Mouse (Mus musculus): ENCODE data around the gene Stk11. TPM values are rescaled to one million over a fixed set of nuclear protein-coding genes. Genes with fewer than 3 reads are reported as not detected.

Stk11 gene
- total RNA-seq, 2 experiments from 2014 or later, result 98.7 to 99.9 TPM

DNA sequence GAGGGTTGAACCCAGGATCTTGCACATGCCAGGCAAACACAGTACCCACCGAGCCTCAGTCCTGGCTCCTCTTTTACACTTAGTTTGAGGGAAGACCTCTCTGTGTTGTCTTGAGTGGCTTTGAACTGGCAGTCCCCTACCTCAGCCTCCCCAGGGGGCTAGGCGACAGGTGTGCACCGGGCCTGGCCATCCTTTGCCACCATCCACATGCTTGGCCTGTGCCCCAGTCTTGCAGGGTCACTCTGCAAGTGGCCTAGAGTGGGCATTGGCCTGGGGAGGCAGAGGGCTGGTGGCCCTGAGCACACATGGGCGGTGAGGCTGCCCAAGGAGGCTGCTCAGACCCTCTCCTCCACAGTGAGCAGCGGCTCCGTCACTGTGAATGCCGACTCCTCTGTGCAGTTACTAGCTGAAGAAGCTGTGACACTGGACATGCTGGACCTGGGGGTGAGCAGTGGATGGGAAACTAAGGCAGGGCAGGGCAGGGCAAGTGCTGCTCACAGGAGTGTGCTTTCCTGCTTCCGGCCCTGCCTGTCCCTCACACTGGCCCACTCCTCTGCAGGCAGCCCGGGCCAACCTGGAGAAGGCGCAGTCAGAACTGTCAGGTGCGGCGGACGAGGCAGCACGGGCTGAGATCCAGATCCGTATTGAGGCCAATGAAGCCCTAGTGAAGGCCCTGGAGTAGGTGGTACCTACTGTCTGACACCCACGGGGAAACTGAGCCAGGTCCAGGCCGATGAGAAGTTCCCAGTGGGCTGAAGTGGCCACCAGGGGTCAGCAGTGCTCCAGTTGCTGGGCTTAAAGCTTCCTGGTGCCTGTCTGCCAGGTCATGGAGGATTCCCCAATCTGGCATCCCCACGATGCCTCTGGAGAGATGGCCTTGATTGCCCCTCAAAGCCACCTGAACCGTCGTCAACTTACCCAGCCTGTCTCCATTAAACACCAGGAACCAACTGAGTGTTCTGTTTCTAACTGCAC is 29.5 kb downstream of the Stk11 start:
- DNase-seq, result peak; percentile 86

DNA sequence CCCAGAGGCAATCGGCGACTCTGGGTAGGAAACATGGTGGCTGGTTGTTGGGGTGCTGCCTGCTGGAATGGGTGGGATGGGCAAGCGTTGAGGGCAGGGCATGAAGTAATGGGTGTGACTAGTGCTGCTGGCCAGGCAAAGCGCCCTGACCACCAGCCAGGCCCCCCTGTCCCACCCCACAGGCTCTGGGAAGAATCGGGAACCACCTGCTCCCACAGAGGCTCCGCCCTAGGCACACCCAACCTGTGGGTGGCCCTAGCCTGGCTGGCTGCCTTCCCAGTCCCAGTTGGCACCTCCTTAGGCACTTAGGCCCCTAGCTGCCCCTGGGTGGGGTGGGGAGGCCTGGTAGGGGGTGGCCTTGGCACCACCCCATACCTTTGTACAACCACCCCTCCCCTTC is 30.3 kb downstream of the Stk11 start:
- peak; percentile 77 for DNase-seq

DNA sequence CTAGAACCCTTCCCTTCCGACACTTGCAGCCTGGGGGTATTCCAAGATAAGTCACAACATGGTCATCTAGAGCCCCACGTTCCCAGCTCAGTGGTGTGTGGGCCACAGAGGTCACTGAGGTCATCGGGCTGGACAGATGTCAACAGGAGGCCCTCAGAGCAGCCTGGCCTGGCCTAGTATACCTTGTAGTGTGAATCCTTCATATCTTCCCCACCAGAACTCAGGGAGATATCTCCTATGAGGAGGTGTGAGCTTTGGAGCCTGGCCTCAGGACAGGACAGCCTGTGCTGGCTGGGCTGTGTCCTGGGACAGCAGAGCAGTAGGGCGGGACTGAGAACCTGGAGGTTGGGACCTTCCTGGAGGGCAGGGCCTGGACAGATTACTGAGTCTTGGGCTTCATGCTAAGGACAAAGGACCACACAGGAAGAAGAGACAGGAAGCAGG is 31.0 kb downstream of the Stk11 start:
- peak; percentile 56 for DNase-seq

- peak; percentile 45 for DNase-seq
These were observed 31.6 kb downstream of the Stk11 start for GRCm38 (mm10) chr10:80147146-80147718.

GRCm38 (mm10) chr10:80147719-80148601 is 32.4 kb downstream of the Stk11 start, which contains the start of gene Midn:
TSS of gene Midn (plus strand) at chr10:80148272.
- peak; percentile 91 for DNase-seq

- peak; percentile 97 for DNase-seq
These were observed 33.1 kb downstream of the Stk11 start for GRCm38 (mm10) chr10:80148610-80149290.

DNA sequence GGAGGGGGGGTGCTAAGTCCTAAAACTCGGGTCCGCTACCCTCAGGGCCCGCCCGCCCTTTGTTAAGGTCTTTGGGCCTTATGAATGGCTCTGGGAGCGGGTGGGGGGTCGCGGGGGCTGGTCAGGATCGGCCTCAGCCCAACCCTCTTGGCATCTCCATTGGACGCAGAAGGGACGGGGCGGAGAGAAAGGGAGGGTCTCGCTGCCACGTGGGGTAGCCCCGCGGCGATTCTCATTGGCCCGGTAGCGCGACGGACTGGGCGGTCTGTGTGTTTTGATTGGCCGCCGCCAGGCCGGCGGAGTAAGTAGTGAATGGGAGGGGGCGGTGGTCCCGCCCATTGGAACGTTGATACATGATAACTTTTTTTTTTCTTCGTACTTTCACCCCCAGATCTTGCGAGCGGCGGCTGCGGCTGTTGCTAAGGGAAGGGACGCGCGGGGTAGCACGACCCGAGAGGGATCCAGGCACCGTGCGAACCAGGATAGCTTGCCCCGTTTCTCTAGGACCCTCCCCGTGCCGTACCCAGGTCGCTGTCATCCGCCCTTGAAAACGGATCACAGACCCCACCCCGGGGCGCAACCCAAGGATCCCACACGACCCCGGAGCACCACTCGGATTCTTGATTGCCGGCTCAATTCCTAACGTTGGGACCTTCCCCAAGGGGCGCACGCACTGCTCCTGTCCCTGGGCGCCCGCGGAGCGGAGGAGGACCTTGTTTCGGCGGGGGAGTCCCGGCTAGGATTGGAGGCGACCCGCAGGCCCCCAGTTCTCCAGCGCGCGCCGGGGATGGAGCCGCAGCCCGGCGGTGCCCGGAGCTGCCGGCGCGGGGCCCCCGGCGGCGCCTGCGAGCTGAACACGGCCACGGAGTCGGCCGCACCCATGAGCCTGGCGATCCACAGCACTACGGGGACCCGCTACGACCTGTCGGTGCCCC is 34.0 kb downstream of the Stk11 start:
- peak; percentile 98 for DNase-seq

GRCm38 (mm10) chr10:80150226-80151210 is 34.9 kb downstream of the Stk11 start:
- DNase-seq, result peak; percentile 74

DNA sequence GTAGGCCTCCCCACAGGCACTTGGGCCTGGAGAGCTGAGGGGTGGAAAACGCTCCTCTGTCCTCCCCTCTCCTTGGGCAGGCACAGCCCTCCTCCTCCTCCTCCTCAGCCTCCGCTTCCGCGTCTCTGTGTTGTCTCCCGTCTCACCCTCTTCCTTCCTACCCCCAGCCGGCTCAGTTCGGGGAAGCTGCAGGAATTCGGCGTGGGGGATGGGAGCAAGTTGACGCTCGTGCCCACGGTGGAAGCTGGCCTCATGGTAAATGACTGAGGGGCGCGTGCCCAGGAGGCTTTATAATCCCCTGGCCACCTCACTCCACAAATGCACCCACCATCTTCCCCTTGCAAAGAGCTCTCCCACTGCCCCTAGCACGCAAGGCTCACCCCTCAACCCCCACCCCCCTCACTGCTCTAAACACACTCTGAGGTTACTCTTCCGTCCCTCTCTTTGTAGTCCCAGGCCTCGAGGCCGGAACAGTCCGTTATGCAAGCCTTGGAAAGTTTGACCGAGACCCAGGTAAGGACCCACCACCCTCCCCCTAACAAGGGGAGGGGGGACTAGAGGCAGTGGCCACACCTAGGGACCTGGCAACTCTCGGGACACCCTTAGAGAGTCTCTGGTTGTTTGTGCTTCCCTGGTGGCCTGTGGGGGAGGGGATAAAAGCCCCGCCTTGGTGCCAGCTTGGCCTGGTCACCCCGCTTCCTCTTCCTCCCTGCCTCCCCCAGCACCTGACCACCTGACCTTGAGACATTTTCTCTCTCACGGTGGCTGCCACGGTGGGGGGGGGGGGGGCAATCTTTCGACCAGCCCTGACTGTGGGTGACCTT is 35.8 kb downstream of the Stk11 start:
- DNase-seq, result peak; percentile 81

GRCm38 (mm10) chr10:80152071-80152872 is 36.7 kb downstream of the Stk11 start:
- peak; percentile 69 for DNase-seq

DNA sequence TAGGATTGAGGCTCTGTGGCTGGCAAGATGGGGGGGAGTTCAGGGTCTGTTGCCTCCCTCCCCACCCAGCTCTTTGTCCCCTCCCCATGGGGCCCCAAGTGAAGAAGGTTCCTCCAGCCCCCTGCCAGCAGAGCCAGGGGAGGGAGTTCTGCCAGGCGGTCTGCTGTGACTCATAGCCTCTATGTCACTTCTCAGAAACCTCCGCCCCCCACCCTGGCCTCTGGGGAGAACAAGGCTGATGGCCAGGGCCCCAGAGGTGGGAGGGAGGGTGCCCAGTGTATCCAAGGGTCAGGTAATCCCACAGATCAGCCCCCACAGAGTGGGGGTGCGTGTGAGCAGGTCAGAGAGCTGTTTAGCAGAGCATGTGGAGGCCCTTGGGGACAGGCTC is 37.3 kb downstream of the Stk11 start:
- peak; percentile 76 for DNase-seq

- DNase-seq, result no peak
These were observed 38.1 kb downstream of the Stk11 start for GRCm38 (mm10) chr10:80153713-80154112.

DNA sequence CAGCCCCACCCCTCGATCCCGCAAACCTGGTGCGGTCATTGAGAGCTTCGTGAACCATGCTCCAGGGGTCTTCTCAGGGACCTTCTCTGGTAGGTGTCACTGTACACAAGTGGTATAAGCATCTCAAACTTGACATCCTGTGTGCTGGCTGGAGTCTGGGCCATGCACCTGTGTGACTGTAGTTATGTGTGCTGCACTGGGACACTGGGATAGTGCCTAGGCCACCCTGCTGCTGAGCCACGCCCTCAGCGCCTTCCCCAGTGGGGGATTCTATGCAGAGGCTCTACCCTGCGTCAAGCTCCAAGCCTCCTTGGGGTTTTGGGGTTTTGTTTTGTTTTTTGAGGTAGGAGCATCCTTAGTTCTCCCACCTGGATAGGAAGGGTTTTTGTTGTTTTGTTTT is 38.8 kb downstream of the Stk11 start:
- no peak for DNase-seq

DNA sequence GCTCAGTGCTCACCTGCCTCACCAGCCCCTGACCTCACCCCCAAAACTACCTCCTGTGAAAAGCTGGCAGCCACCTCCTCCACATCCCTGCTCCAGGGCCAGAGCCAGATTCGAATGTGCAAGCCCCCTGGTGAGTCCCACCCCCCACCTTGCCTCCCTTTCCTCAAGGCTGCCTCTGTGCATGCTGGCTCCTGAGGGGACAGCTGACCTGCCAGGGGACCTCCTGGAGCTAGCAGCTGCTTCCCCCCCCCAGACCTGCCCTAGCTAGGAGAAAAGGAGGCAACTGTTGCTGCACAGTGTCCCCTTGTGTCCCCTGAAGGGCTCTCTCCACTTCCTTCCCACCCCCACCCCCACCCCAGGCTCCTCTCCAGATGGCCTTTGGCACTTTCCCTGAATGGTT is 39.7 kb downstream of the Stk11 start:
- DNase-seq, result no peak

DNA sequence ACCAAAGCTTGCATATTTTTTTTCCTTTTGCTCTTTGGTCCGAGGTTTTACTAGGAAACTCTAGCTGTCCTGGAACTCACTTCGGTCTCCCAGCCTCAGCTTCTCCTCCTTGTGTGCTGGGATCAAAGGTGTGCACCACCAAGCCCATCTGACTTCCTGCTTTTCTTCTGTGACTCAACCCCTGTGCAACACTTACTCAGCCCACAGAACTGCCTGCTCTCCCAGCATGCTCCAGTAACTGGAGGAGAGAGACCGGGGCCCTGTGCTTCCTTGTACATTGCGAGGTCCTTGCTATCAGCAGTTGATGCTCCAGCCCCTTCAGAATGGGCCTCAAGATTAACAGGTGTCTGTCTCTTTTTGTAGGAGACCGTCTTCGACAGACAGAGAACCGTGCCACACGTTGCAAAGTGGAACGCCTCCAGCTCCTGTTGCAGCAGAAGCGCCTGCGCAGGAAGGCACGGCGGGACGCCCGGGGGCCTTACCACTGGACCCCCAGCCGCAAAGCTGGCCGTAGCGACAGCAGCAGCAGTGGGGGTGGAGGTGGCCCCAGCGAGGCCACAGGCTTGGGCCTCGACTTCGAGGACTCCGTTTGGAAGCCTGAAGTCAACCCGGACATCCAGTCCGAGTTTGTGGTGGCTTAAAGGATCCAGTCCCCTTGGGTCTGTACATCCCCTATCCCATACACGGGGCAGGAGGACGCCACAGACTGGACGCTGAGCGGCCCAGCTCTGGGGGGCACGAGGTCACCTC is 40.6 kb downstream of the Stk11 start:
- no peak for DNase-seq

DNA sequence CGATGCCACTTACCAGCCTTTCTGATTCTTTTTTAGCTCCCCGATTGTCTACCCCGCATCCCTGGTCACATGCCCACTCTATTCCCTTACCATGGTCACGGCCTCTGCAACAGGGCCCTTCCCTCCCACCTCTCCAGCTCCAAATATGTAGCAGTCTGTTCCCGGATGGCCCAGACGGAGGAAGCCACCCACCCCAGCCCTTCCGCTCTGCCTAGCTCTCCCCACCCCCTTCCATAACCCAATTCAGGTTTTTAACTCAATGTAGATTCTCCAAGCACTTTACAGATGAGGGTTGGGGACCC is 41.1 kb downstream of the Stk11 start:
- DNase-seq, result peak; percentile 59

All from heart, postnatal 4 days (tissue).